Comparison of ENCODE assay signal across 8 mouse cellular contexts in the genomic region with DNA sequence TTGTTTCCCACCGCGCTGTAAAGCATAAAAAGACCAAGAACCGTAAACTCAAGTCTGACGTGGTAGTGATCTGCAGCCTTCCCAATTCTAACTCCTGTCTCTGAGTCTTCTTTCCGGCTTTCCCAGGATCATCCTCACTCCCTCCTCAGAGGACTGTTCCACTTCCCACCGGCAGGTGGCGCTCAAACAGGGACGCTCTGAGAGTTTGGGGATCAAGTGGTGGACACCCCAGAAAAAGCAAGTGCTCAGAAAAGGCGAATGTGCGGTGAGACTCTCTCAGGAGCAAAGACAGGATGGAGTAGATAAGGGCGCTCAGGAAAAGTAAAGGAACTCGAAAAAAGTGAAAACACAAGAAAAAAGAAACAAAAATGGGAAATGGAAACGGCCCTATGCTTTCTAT. TPM values are rescaled to one million over a fixed set of nuclear protein-coding genes. Genes with fewer than 3 reads are reported as not detected.
A peak's percentile ranks its signal among the peaks of the same experiment; 100 is the strongest.
DNase-seq lines count a peak whose midpoint lies in the region; ATAC-seq lines count a peak whose summit lies in the region.

No protein-coding gene starts in this region.

- no peak overlapping the region for H3K9ac ChIP-seq in limb, embryonic 11.5 days (ENCODE audit: low read length)
- no peak overlapping the region for H3K9ac ChIP-seq in midbrain, embryonic 13.5 days (replicated peaks)
- H3K9ac ChIP-seq in stomach, embryonic 15.5 days: no peak overlapping the region

- 0 out of 2 replicates have a peak, but pooled peaks cover 6% of the 10 kb centered on the region for H3K4me1 ChIP-seq in limb, embryonic 11.5 days (ENCODE audit: control insufficient read depth, insufficient read depth, low read length)
- H3K4me1 ChIP-seq in midbrain, embryonic 13.5 days (replicated peaks): peaks cover 34% of the 10 kb centered on the region
- 0 out of 2 replicates have a peak, but pooled peaks cover 3% of the 10 kb centered on the region for H3K4me1 ChIP-seq in stomach, embryonic 15.5 days

- peaks cover 6% of the 10 kb centered on the region; the same call in 1 of the 2 replicates for H3K36me3 ChIP-seq in limb, embryonic 11.5 days (ENCODE audit: control insufficient read depth, insufficient read depth, low read length)
- H3K36me3 ChIP-seq in midbrain, embryonic 13.5 days: peaks cover 19% of the 10 kb centered on the region
- no peaks in the 10 kb centered on the region for H3K36me3 ChIP-seq in stomach, embryonic 15.5 days

- no peak for ATAC-seq in limb, embryonic 11.5 days (ENCODE audit: insufficient number of reproducible peaks, low FRiP score, low TSS enrichment, low read depth)
- ATAC-seq in midbrain, embryonic 13.5 days: no peak
- no peak; the same call in 1 of the 2 replicates for ATAC-seq in stomach, embryonic 15.5 days (ENCODE audit: insufficient read depth, low FRiP score, low read depth)

- intact Hi-C loops in heart, postnatal 25 days (cut with DNase I): loop anchor here (2.0 to 10.0 kb wide), 2 partner anchors 54 to 188 kb away; no protein-coding TSS in a partner anchor

- no peak overlapping the region for H3K4me3 ChIP-seq in limb, embryonic 11.5 days (ENCODE audit: low read depth, low read length)
- H3K4me3 ChIP-seq in midbrain, embryonic 13.5 days (replicated peaks): no peak overlapping the region
- no peak overlapping the region for H3K4me3 ChIP-seq in stomach, embryonic 15.5 days (replicated peaks)

- H3K4me2 ChIP-seq in limb, embryonic 11.5 days (ENCODE audit: low read depth, severe bottlenecking): no peak overlapping the region
- peak overlapping the region; percentile 1; the same call in 1 of the 2 replicates for H3K4me2 ChIP-seq in midbrain, embryonic 13.5 days (replicated peaks)
- peak overlapping the region; percentile 26 for H3K4me2 ChIP-seq in stomach, embryonic 15.5 days

- 30% methylated on average over 13 of the region's 13 CpGs for WGBS in limb, embryonic 11.5 days
- WGBS in midbrain, embryonic 13.5 days: 29% methylated on average over 13 of the region's 13 CpGs
- 25% methylated on average over 13 of the region's 13 CpGs for WGBS in stomach, embryonic 15.5 days

- H3K9me3 ChIP-seq in limb, embryonic 11.5 days (ENCODE audit: control insufficient read depth, low read length): no peaks in the 10 kb centered on the region
- H3K9me3 ChIP-seq in midbrain, embryonic 13.5 days: no peaks in the 10 kb centered on the region
- no peaks in the 10 kb centered on the region for H3K9me3 ChIP-seq in stomach, embryonic 15.5 days

- no peaks in the 10 kb centered on the region for H3K27me3 ChIP-seq in limb, embryonic 11.5 days (ENCODE audit: control insufficient read depth, insufficient read depth, low read length)
- no peaks in the 10 kb centered on the region for H3K27me3 ChIP-seq in midbrain, embryonic 13.5 days
- H3K27me3 ChIP-seq in stomach, embryonic 15.5 days (replicated peaks): no peaks in the 10 kb centered on the region

- 0 out of 2 replicates have a peak overlapping the region, but pooled peaks have one; percentile 30 for H3K27ac ChIP-seq in limb, embryonic 11.5 days (replicated peaks; ENCODE audit: low read depth, low read length)
- H3K27ac ChIP-seq in midbrain, embryonic 13.5 days: no peak overlapping the region
- H3K27ac ChIP-seq in stomach, embryonic 15.5 days: no peak overlapping the region

- peak; percentile 93 for DNase-seq in heart, adult 11 months
- no peak for DNase-seq in heart, postnatal 25 days (ENCODE audit: low spot score)
- DNase-seq in cerebellum, adult 9-11 months: peak; percentile 30
- DNase-seq in gastrocnemius, adult 8-10 months (ENCODE audit: low spot score in 2 of 2): peak; percentile 17 to 31
- DNase-seq in hindlimb bud, embryonic 11.5 days (ENCODE audit: extremely low spot score, low read depth, low spot score): peak; percentile 26
- peak; percentile 66 for DNase-seq in limb, embryonic 11.5 days (ENCODE audit: low spot score)

RNA-seq across cellular contexts. Expression of a gene that starts 39.4 kb away (rescaled TPM):
- total RNA-seq in heart, postnatal 25 days (2021): 100 to 1,000 TPM in 1 of 2 experiments, 10 to 100 TPM in 1; 95.0 to 104 TPM
- total RNA-seq in gastrocnemius, adult 8-10 months (2022): 100 to 1,000 TPM in 2 of 4 experiments, 10 to 100 TPM in 2; 89.8 to 131 (median 108) TPM
- polyA plus RNA-seq in limb, embryonic 11.5 days (2014; fragmentation: Nextera tagmentation; extraction: Ambion mirVana): 306 and 319 TPM in 2 replicates
- polyA plus RNA-seq in midbrain, embryonic 13.5 days (2015; fragmentation: Nextera tagmentation; extraction: Ambion mirVana): 232 and 248 TPM in 2 replicates
- 218 and 236 TPM in 2 replicates for polyA plus RNA-seq in stomach, embryonic 15.5 days (2015; fragmentation: Nextera tagmentation; extraction: Ambion mirVana)
